Mouse (Mus musculus) myocyte (in vitro differentiated cells): ENCODE measurements at regions not wholly inside any gene's neighbourhood (a gene's known extent, or its start where the extent isn't known, plus 50 kb on each side); places are given as distances from the start of the nearest gene placed in this dataset.

Source experiments
- H3K27me3 ChIP-seq: one replicate; pipeline ENCODE4 v1.6.1; 2011; ENCODE audit not compliant: control insufficient read depth, insufficient read depth, insufficient read length
- H3K36me3 ChIP-seq: one replicate; pipeline ENCODE4 v1.6.1; 2011; ENCODE audit not compliant: control insufficient read depth, insufficient read depth
- H3K4me2 ChIP-seq: one replicate; pipeline ENCODE4 v1.6.1; 2011; ENCODE audit warnings: low read depth, control low read depth
- H3K4me3 ChIP-seq: one replicate; pipeline ENCODE4 v1.5.1; 2011; ENCODE audit warnings: mild to moderate bottlenecking, control low read depth, moderate library complexity
- H3K79me2 ChIP-seq: one replicate; pipeline ENCODE4 v1.6.1; 2011; ENCODE audit not compliant: control insufficient read depth, insufficient read depth
- H3ac ChIP-seq: one replicate; pipeline ENCODE4 v1.6.1; 2011; ENCODE audit not compliant: control insufficient read depth, insufficient read length
- CEBPB ChIP-seq: IDR thresholded peaks from 2 replicates; pipeline ENCODE4 v1.6.1; 2011; ENCODE audit warnings: mild to moderate bottlenecking, moderate library complexity; ENCODE audit not compliant: poor library complexity, insufficient read depth, severe bottlenecking
- E2F4 ChIP-seq: IDR thresholded peaks from one replicate; pipeline ENCODE4 v1.6.1; 2011; ENCODE audit warnings: mild to moderate bottlenecking, control low read depth, moderate library complexity; ENCODE audit not compliant: insufficient read depth
- MAX ChIP-seq: IDR thresholded peaks from one replicate; pipeline ENCODE4 v1.6.1; 2011; ENCODE audit warnings: low read depth, mild to moderate bottlenecking, control low read depth
- MYOD1 ChIP-seq, 3 experiments: IDR thresholded peaks; one replicate each; pipeline ENCODE4 v1.6.1; 2011; ENCODE audit warnings: control low read depth in 2 of 3, low read depth in 2 of 3, mild to moderate bottlenecking in 2 of 3, moderate library complexity in 1 of 3; ENCODE audit not compliant: insufficient read length in 2 of 3, control insufficient read depth in 1 of 3
- MYOG ChIP-seq, 3 experiments: IDR thresholded peaks; one replicate each; pipeline ENCODE4 v1.6.1; 2011; ENCODE audit warnings: control low read depth in 2 of 3, low read depth in 2 of 3, mild to moderate bottlenecking in 2 of 3; ENCODE audit not compliant: insufficient read length in 2 of 3, control insufficient read depth in 1 of 3, insufficient read depth in 1 of 3
- POLR2A ChIP-seq: IDR thresholded peaks from one replicate; pipeline ENCODE4 v1.6.1; 2011; ENCODE audit warnings: low read depth, mild to moderate bottlenecking, control low read depth, moderate library complexity; ENCODE audit not compliant: insufficient read length
- POLR2AphosphoS2 ChIP-seq: IDR thresholded peaks from one replicate; pipeline ENCODE4 v1.6.1; 2011; ENCODE audit warnings: low read depth, control low read depth; ENCODE audit not compliant: insufficient read length
- REST ChIP-seq: IDR thresholded peaks from one replicate; pipeline ENCODE4 v1.6.1; 2011; ENCODE audit warnings: mild to moderate bottlenecking, control low read depth, moderate library complexity; ENCODE audit not compliant: insufficient read depth, insufficient read length
- SRF ChIP-seq: IDR thresholded peaks from one replicate; pipeline ENCODE4 v1.6.1; 2011; ENCODE audit warnings: low read depth; ENCODE audit not compliant: control insufficient read depth, insufficient read length
- TCF12 ChIP-seq: IDR thresholded peaks from one replicate; pipeline ENCODE4 v1.6.1; 2011; ENCODE audit warnings: mild to moderate bottlenecking, control low read depth; ENCODE audit not compliant: poor library complexity, insufficient read depth, severe bottlenecking
- TCF3 ChIP-seq: IDR thresholded peaks from one replicate; pipeline ENCODE4 v1.6.1; 2011; ENCODE audit warnings: low read depth, control low read depth; ENCODE audit not compliant: insufficient read length
- USF1 ChIP-seq: IDR thresholded peaks from one replicate; pipeline ENCODE4 v1.6.1; 2011; ENCODE audit warnings: low read depth, mild to moderate bottlenecking, control low read depth, moderate library complexity

- Histone ChIP-seq H3K79me2 (no peaks in the 10 kb centered on the region), H3ac (no peak overlapping the region), H3K4me2 (no peak overlapping the region), H3K27me3 (no peaks in the 10 kb centered on the region), H3K4me3 (no peak overlapping the region), H3K36me3 (no peaks in the 10 kb centered on the region)
- TF ChIP-seq MYOG (IDR thresholded peaks at IDR 0.05; ENCODE audit: control insufficient read depth in 1 of 3, insufficient read depth in 1 of 3, insufficient read length in 2 of 3, low read depth in 2 of 3) (no peak), TCF3 (no peak), SRF (no peak), REST (no peak), USF1 (no peak), POLR2A (no peak), MYOD1 (IDR thresholded peaks at IDR 0.05; ENCODE audit: control insufficient read depth in 1 of 3, insufficient read length in 2 of 3, low read depth in 2 of 3) (no peak), TCF12 (no peak)
These were observed 253.4 kb downstream of the Gm765 start for GRCm38 (mm10) chr6:98089185-98089584.

GRCm38 (mm10) chr6:98080076-98080475, 262.5 kb downstream of the Gm765 start:
- Histone ChIP-seq H3K4me3 (no peak overlapping the region), H3ac (no peak overlapping the region), H3K27me3 (no peaks in the 10 kb centered on the region), H3K4me2 (no peak overlapping the region), H3K36me3 (no peaks in the 10 kb centered on the region), H3K79me2 (no peaks in the 10 kb centered on the region)
- TF ChIP-seq E2F4 (no peak), SRF (no peak), MYOD1 (IDR thresholded peaks at IDR 0.05; ENCODE audit: control insufficient read depth in 1 of 3, insufficient read length in 2 of 3, low read depth in 2 of 3) (no peak), MAX (no peak), MYOG (IDR thresholded peaks at IDR 0.05; ENCODE audit: control insufficient read depth in 1 of 3, insufficient read depth in 1 of 3, insufficient read length in 2 of 3, low read depth in 2 of 3) (no peak), REST (no peak), POLR2AphosphoS2 (no peak), TCF12 (no peak), POLR2A (no peak), TCF3 (no peak), CEBPB (no peak), USF1 (no peak)
